Mouse (Mus musculus): ENCODE results near the gene Cntf. TPM values are rescaled to one million over a fixed set of nuclear protein-coding genes. Genes with fewer than 3 reads are reported as not detected.

The Cntf gene
- polyA plus RNA-seq, 1 experiment from 2014 or later: 0.54 TPM

Other genes with a start within 250 kb of the Cntf start
- 26.3 and 30.0 TPM in 2 replicates for gene Fam111a, start 219.9 kb downstream of the Cntf start, polyA plus RNA-seq (2014; fragmentation: Nextera tagmentation; extraction: Ambion mirVana)
- gene Gm4952, start 165.7 kb downstream of the Cntf start, polyA plus RNA-seq (2014; fragmentation: Nextera tagmentation; extraction: Ambion mirVana): 0.09 and 0.49 TPM in 2 replicates
- gene Glyat, start 132.3 kb downstream of the Cntf start, polyA plus RNA-seq (2014; fragmentation: Nextera tagmentation; extraction: Ambion mirVana): not detected in 2 replicates
- gene Olfr1442, start 95.2 kb downstream of the Cntf start, polyA plus RNA-seq (2014; fragmentation: Nextera tagmentation; extraction: Ambion mirVana): not detected in 2 replicates
- gene Olfr1443, start 87.5 kb downstream of the Cntf start, polyA plus RNA-seq (2014; fragmentation: Nextera tagmentation; extraction: Ambion mirVana): not detected in 2 replicates
- gene Keg1, start 69.8 kb downstream of the Cntf start, polyA plus RNA-seq (2014; fragmentation: Nextera tagmentation; extraction: Ambion mirVana): not detected in 2 replicates
- 7.2 and 9.3 TPM in 2 replicates for gene Zfp91, start 30.5 kb upstream of the Cntf start, polyA plus RNA-seq (2014; fragmentation: Nextera tagmentation; extraction: Ambion mirVana)
- 0.56 and 0.76 TPM in 2 replicates for gene Lpxn, start 30.6 kb upstream of the Cntf start, polyA plus RNA-seq (2014; fragmentation: Nextera tagmentation; extraction: Ambion mirVana)
- not detected in 2 replicates for gene Gm5244, start 81.0 kb upstream of the Cntf start, polyA plus RNA-seq (2014; fragmentation: Nextera tagmentation; extraction: Ambion mirVana)
- not detected in 2 replicates for gene Olfr1444, start 91.7 kb upstream of the Cntf start, polyA plus RNA-seq (2014; fragmentation: Nextera tagmentation; extraction: Ambion mirVana)
- gene Olfr1445, start 118.2 kb upstream of the Cntf start, polyA plus RNA-seq (2014; fragmentation: Nextera tagmentation; extraction: Ambion mirVana): not detected in 2 replicates
- not detected in 2 replicates for gene Olfr1446, start 127.9 kb upstream of the Cntf start, polyA plus RNA-seq (2014; fragmentation: Nextera tagmentation; extraction: Ambion mirVana)
- not detected in 2 replicates for gene Olfr1447, start 138.1 kb upstream of the Cntf start, polyA plus RNA-seq (2014; fragmentation: Nextera tagmentation; extraction: Ambion mirVana)
- not detected in 2 replicates for gene Olfr1448, start 158.8 kb upstream of the Cntf start, polyA plus RNA-seq (2014; fragmentation: Nextera tagmentation; extraction: Ambion mirVana)
- not detected in 2 replicates for gene Olfr1449, start 165.2 kb upstream of the Cntf start, polyA plus RNA-seq (2014; fragmentation: Nextera tagmentation; extraction: Ambion mirVana)
- gene Olfr1450, start 184.6 kb upstream of the Cntf start, polyA plus RNA-seq (2014; fragmentation: Nextera tagmentation; extraction: Ambion mirVana): not detected in 2 replicates
- gene Olfr1451, start 229.4 kb upstream of the Cntf start, polyA plus RNA-seq (2014; fragmentation: Nextera tagmentation; extraction: Ambion mirVana): not detected in 2 replicates